Mouse (Mus musculus) 416B (cell line): Measurements from ENCODE around the gene Lypd6b.

Source experiments
- DNase-seq: peaks from one replicate; pipeline ENCODE4 v3.0.0; 2011; ENCODE audit warnings: low read depth

Gene Lypd6b

GRCm38 (mm10) chr2:49770440-49770839 is 17.0 kb upstream of the Lypd6b start:
- DNase-seq: no peak

GRCm38 (mm10) chr2:49771172-49771571 is 16.3 kb upstream of the Lypd6b start:
- DNase-seq: peak; percentile 88

- no peak for DNase-seq
Observed at GRCm38 (mm10) chr2:49773194-49773931, 14.1 kb upstream of the Lypd6b start.

- no peak for DNase-seq
Observed at GRCm38 (mm10) chr2:49774180-49774579, 13.3 kb upstream of the Lypd6b start.

- DNase-seq: no peak
Observed at GRCm38 (mm10) chr2:49775187-49775586, 12.3 kb upstream of the Lypd6b start.

- peak; percentile 59 for DNase-seq
Observed at GRCm38 (mm10) chr2:49775735-49776134, 11.8 kb upstream of the Lypd6b start.

GRCm38 (mm10) chr2:49776407-49776806 is 11.1 kb upstream of the Lypd6b start:
- DNase-seq: no peak

GRCm38 (mm10) chr2:49788051-49788418 is 547 bp downstream of the Lypd6b start:
- no peak for DNase-seq

- DNase-seq: peak; percentile 57
Observed at GRCm38 (mm10) chr2:49788643-49789042, 1.2 kb downstream of the Lypd6b start.

- DNase-seq: no peak
Observed at GRCm38 (mm10) chr2:49789078-49789477, 1.6 kb downstream of the Lypd6b start.

- no peak for DNase-seq
Observed at GRCm38 (mm10) chr2:49789504-49789903, 2.0 kb downstream of the Lypd6b start.

- no peak for DNase-seq
Observed at GRCm38 (mm10) chr2:49797444-49798143, 10.1 kb downstream of the Lypd6b start.

- DNase-seq: no peak
Observed at GRCm38 (mm10) chr2:49804448-49804847, 17.0 kb downstream of the Lypd6b start.

- no peak for DNase-seq
Observed at GRCm38 (mm10) chr2:49805736-49806371, 18.4 kb downstream of the Lypd6b start.

GRCm38 (mm10) chr2:49809496-49809895 is 22.0 kb downstream of the Lypd6b start:
- peak; percentile 88 for DNase-seq

GRCm38 (mm10) chr2:49811420-49811819 is 23.9 kb downstream of the Lypd6b start:
- no peak for DNase-seq

GRCm38 (mm10) chr2:49811871-49812363 is 24.4 kb downstream of the Lypd6b start:
- peak; percentile 99 for DNase-seq

- peak; percentile 90 for DNase-seq
Observed at GRCm38 (mm10) chr2:49813151-49813550, 25.7 kb downstream of the Lypd6b start.

- DNase-seq: peak; percentile 97
Observed at GRCm38 (mm10) chr2:49814011-49814410, 26.5 kb downstream of the Lypd6b start.

- DNase-seq: no peak
Observed at GRCm38 (mm10) chr2:49815696-49816320, 28.3 kb downstream of the Lypd6b start.

- no peak for DNase-seq
Observed at GRCm38 (mm10) chr2:49816549-49816948, 29.1 kb downstream of the Lypd6b start.

- DNase-seq: no peak
Observed at GRCm38 (mm10) chr2:49817151-49817550, 29.7 kb downstream of the Lypd6b start.
